Mouse (Mus musculus) stomach, postnatal 0 days (tissue): ENCODE measurements around the gene Ncam2.

Experiments used
- CTCF ChIP-seq: IDR thresholded peaks from 2 replicates; pipeline ENCODE4 v1.5.1; 2016; ENCODE audit warnings: antibody characterized with exemption, low read depth, mild to moderate bottlenecking, moderate library complexity
- EP300 ChIP-seq: optimal IDR thresholded peaks from 2 replicates; pipeline ENCODE3; 2016; ENCODE audit warnings: antibody characterized with exemption

DNA sequence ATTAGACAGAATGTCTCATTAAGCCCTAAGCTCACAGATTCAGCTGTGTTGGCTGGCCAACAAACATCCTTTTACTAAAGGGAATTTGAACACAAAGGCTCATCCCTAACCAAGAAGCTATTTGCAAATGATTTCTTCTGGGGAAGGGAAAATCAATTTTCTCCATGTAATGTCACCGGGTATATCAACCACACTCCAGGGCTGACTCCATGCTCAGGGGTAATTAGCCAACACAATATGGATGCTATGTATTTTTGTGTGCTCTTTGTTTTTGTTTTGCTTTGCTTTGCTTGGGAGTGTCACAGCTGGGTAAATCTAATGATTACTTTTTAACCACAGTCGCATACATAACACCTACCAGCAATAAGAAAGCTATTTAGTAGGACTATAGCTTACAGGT lies 188.1 kb downstream of the Ncam2 start:
- no peak for TF ChIP-seq CTCF
- no peak for TF ChIP-seq EP300
